Mouse (Mus musculus) ES-E14 (cell line): ENCODE measurements at regions not wholly inside any gene's neighbourhood (a gene's known extent, or its start where the extent isn't known, plus 50 kb on each side); places are given as distances from the start of the nearest gene placed in this dataset.

ENCODE experiments used
- CHD2 ChIP-seq: IDR thresholded peaks from 2 replicates; pipeline ENCODE4 v1.6.1; 2014; ENCODE audit warnings: mild to moderate bottlenecking, low read depth, low read length, inconsistent platforms
- MAFK ChIP-seq: IDR thresholded peaks from 2 replicates; pipeline ENCODE4 v1.6.1; 2014; ENCODE audit warnings: mild to moderate bottlenecking, low read depth, low read length, inconsistent platforms; ENCODE audit not compliant: insufficient read depth

- no peak for TF ChIP-seq CHD2
- no peak for TF ChIP-seq MAFK
Observed at GRCm38 (mm10) chr16:29033357-29033756, 103.9 kb upstream of the Mb21d2 start.
